Mouse (Mus musculus): Measurements from ENCODE around the gene Clip4. TPM values are rescaled to one million over a fixed set of nuclear protein-coding genes. Genes with fewer than 3 reads are reported as not detected.
"Not testable (repeated sequence)": the region's sequence is repeated elsewhere in the genome, so short reads cannot be mapped to it uniquely, and the experiment has no call there.

Gene Clip4
- 2.1 TPM in 1 of 2 replicates, not detected in the other for total RNA-seq (2017)

GRCm38 (mm10) chr17:71768173-71768572, at the start of gene Clip4:
TSS of gene Clip4 (plus strand) at chr17:71768473.
- not testable (repeated sequence) for ATAC-seq (replicated peaks in 1 of 2; ENCODE audit: insufficient read depth in 1 of 2, low FRiP score in 2 of 2, low TSS enrichment in 1 of 2, low read depth in 1 of 2, poor library complexity in 2 of 2, severe bottlenecking in 2 of 2)

- ATAC-seq (replicated peaks in 1 of 2; ENCODE audit: insufficient read depth in 1 of 2, low FRiP score in 2 of 2, low TSS enrichment in 1 of 2, low read depth in 1 of 2, poor library complexity in 2 of 2, severe bottlenecking in 2 of 2) = no peak
Observed at GRCm38 (mm10) chr17:71720434-71720833, 47.8 kb upstream of the Clip4 start.

GRCm38 (mm10) chr17:71721019-71721418, 47.3 kb upstream of the Clip4 start:
- ATAC-seq (replicated peaks in 1 of 2; ENCODE audit: insufficient read depth in 1 of 2, low FRiP score in 2 of 2, low TSS enrichment in 1 of 2, low read depth in 1 of 2, poor library complexity in 2 of 2, severe bottlenecking in 2 of 2) = no peak

GRCm38 (mm10) chr17:71730655-71731054, 37.6 kb upstream of the Clip4 start:
- no peak for ATAC-seq (replicated peaks in 1 of 2; ENCODE audit: insufficient read depth in 1 of 2, low FRiP score in 2 of 2, low TSS enrichment in 1 of 2, low read depth in 1 of 2, poor library complexity in 2 of 2, severe bottlenecking in 2 of 2)

DNA sequence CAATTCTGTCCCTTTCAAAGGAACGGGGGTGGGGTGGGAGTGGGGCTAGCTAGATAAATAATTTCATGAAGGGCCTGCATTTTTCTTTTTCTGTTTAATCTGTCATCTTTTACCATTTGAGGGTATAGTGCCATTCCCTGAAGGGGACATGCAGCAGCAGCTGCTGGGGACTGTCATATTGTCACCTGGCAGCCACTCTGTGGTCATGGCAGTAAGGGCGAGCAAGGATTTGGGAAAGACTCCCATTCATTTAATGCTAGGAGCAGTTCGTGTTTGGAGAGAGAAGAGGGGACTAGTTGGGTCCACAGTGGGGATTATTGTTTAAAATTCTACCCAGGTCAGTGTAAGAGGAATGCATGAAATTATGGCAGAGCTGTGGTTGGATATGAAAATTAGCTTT, 31.8 kb upstream of the Clip4 start:
- ATAC-seq (replicated peaks in 1 of 2; ENCODE audit: insufficient read depth in 1 of 2, low FRiP score in 2 of 2, low TSS enrichment in 1 of 2, low read depth in 1 of 2, poor library complexity in 2 of 2, severe bottlenecking in 2 of 2) = no peak

- no peak for ATAC-seq (replicated peaks in 1 of 2; ENCODE audit: insufficient read depth in 1 of 2, low FRiP score in 2 of 2, low TSS enrichment in 1 of 2, low read depth in 1 of 2, poor library complexity in 2 of 2, severe bottlenecking in 2 of 2)
Observed at GRCm38 (mm10) chr17:71742156-71742555, 26.1 kb upstream of the Clip4 start.

GRCm38 (mm10) chr17:71742935-71743334, 25.3 kb upstream of the Clip4 start:
- no peak for ATAC-seq (replicated peaks in 1 of 2; ENCODE audit: insufficient read depth in 1 of 2, low FRiP score in 2 of 2, low TSS enrichment in 1 of 2, low read depth in 1 of 2, poor library complexity in 2 of 2, severe bottlenecking in 2 of 2)

DNA sequence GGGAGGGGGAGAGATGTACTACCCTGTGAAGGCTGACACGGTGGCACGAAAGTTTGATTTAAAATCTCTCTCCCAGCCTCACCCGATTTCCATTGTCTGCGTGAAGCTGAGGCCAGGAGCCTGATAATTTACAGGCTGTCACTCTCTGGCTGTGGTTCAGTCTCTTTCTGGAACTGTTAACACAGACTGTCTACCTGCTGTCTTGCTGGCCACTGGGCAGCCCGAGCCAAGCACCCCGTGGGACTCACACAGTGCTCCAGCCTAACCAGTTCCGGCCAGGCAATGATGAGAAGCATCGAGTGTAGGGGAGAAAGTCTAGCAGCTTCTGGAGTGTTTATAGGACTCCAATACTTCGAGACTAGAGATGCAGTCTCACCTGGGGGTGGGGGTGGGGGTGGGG, 22.2 kb upstream of the Clip4 start:
- no peak for ATAC-seq (replicated peaks in 1 of 2; ENCODE audit: insufficient read depth in 1 of 2, low FRiP score in 2 of 2, low TSS enrichment in 1 of 2, low read depth in 1 of 2, poor library complexity in 2 of 2, severe bottlenecking in 2 of 2)

GRCm38 (mm10) chr17:71747561-71747960, 20.7 kb upstream of the Clip4 start:
- no peak for ATAC-seq (replicated peaks in 1 of 2; ENCODE audit: insufficient read depth in 1 of 2, low FRiP score in 2 of 2, low TSS enrichment in 1 of 2, low read depth in 1 of 2, poor library complexity in 2 of 2, severe bottlenecking in 2 of 2)

DNA sequence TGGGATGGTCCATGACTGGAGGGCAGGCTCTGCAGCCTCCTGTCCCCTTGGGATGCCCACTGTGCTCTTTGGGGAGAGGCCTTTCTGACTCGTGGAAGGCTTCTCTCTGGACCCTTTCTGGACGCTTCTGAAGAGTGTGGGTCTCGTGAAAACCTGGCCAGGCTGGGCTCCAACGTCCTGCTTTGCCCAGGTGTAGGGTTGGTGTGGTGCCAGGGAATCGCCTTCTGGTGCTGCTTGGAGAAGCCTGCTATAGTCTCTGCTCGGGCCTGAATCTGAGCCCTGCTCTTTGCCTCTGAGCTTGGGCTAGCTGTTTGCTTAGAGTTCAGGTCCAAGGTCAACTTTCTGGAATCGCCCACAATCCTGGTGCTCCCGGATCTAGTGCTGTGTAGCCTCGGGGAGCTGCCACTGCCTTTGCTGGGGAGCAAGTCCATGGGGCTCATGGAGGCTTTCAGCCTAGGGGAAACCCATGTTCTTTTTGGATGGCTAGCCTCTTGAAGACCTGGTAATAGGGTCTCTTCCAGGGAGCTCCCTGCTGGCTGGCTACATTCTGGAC, 18.6 kb upstream of the Clip4 start:
- ATAC-seq (replicated peaks in 1 of 2; ENCODE audit: insufficient read depth in 1 of 2, low FRiP score in 2 of 2, low TSS enrichment in 1 of 2, low read depth in 1 of 2, poor library complexity in 2 of 2, severe bottlenecking in 2 of 2) = no peak

DNA sequence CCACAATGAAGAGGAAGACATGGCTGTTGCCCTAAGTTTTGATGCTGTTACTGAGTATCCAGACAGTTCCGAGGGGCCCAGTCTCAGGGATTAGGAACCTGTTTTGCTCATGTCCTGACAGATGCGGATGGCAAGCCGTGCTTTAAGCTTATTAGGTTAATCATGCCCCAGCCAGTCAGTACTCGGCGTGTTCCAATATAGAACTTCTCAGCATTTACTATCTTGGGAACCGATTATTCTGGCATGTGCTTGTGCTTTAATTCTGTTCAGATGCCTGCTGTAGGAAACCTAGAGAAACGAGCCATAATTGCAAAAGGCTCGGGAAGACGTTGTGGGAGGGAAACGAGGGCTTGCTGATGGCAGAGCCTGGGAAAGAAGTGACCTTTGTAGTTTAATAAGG, 15.4 kb upstream of the Clip4 start, which contains the start of gene Pcare:
Gene Pcare (minus strand): TSS at position 64 of the 400 bp plus-strand sequence.
- ATAC-seq (replicated peaks in 1 of 2; ENCODE audit: insufficient read depth in 1 of 2, low FRiP score in 2 of 2, low TSS enrichment in 1 of 2, low read depth in 1 of 2, poor library complexity in 2 of 2, severe bottlenecking in 2 of 2) = no peak

GRCm38 (mm10) chr17:71760536-71760935, 7.7 kb upstream of the Clip4 start:
- ATAC-seq (replicated peaks in 1 of 2; ENCODE audit: insufficient read depth in 1 of 2, low FRiP score in 2 of 2, low TSS enrichment in 1 of 2, low read depth in 1 of 2, poor library complexity in 2 of 2, severe bottlenecking in 2 of 2) = no peak

GRCm38 (mm10) chr17:71769564-71769963, 1.3 kb downstream of the Clip4 start:
- ATAC-seq (replicated peaks in 1 of 2; ENCODE audit: insufficient read depth in 1 of 2, low FRiP score in 2 of 2, low TSS enrichment in 1 of 2, low read depth in 1 of 2, poor library complexity in 2 of 2, severe bottlenecking in 2 of 2) = no peak

DNA sequence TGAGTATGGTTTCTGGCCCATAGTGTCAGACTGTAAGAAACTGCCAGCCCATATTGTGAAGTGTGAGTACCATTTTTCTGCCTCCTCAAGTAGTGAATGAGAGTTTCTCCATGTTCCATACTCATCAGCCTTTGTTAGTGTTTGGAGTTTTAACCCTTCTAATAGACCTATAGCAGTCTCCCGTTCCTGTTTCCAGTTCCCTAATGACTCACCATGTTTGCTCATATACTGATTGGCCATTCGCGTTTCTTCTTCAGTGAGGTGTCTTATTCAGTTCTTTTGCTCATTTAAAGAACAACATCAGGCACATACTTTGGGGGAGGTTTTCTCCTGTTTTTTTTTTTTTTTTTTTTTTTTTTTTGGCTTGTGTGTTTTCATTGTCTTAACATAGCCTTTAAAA, 2.4 kb downstream of the Clip4 start:
- no peak for ATAC-seq (replicated peaks in 1 of 2; ENCODE audit: insufficient read depth in 1 of 2, low FRiP score in 2 of 2, low TSS enrichment in 1 of 2, low read depth in 1 of 2, poor library complexity in 2 of 2, severe bottlenecking in 2 of 2)

- ATAC-seq (replicated peaks in 1 of 2; ENCODE audit: insufficient read depth in 1 of 2, low FRiP score in 2 of 2, low TSS enrichment in 1 of 2, low read depth in 1 of 2, poor library complexity in 2 of 2, severe bottlenecking in 2 of 2) = no peak
Observed at GRCm38 (mm10) chr17:71774173-71774572, 5.9 kb downstream of the Clip4 start.

DNA sequence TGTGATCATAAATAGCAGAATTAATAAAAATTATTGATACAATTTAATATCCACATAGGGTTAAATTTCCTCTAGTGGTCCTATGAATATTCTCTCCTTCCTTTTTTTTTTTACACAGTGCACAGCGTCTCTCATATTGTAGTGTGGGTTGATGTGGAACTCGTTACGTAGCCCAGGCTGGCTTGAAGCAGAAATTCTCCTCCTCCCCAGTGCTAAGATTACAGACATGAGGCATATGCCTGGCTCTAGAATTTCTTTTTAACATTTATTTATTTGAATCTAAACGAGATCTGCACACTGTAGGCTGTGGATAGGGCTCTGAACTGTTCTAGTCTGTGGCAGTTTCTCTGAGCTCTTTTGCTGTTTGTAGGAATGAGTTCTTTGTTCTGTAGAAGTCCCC, 7.0 kb downstream of the Clip4 start:
- ATAC-seq (replicated peaks in 1 of 2; ENCODE audit: insufficient read depth in 1 of 2, low FRiP score in 2 of 2, low TSS enrichment in 1 of 2, low read depth in 1 of 2, poor library complexity in 2 of 2, severe bottlenecking in 2 of 2) = no peak

DNA sequence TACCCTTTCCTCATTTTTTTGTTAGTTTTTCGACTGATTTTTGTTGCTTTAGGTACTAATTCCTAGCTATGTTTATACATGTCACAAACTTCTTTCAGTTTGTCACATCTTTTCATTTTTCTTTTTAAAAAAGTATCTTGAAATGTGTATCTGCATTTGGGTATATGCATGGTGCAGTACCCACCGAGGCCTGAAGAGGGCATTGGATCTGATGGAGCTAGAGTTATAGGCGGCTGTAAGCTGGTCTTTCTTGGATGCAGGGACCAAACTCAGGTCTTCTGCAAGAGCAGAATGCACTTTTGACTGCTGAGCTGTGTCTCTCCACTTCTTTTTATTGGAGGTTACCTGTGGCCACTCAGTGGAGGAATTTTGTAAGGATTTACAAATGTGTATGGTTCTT, 10.4 kb downstream of the Clip4 start:
- no peak for ATAC-seq (replicated peaks in 1 of 2; ENCODE audit: insufficient read depth in 1 of 2, low FRiP score in 2 of 2, low TSS enrichment in 1 of 2, low read depth in 1 of 2, poor library complexity in 2 of 2, severe bottlenecking in 2 of 2)

DNA sequence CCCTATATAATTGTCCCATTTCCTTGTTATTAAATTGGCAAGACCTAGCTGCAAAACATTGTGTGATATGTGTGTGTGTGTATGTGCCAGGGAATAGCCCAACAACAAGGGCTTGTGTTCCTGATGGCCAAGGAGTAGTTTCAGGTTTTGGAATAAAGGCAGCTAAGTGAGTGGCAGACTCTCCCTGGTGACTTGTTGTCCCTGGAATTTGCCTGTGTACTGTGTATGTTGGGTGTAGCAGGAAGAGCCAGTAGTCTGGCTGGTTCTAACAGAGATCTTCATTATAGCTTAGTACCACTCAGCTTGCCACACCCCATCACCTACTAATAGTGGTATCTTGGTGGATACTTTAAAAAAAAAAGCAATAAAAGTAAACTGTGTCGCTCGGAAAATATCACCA, 12.2 kb downstream of the Clip4 start:
- no peak for ATAC-seq (replicated peaks in 1 of 2; ENCODE audit: insufficient read depth in 1 of 2, low FRiP score in 2 of 2, low TSS enrichment in 1 of 2, low read depth in 1 of 2, poor library complexity in 2 of 2, severe bottlenecking in 2 of 2)

DNA sequence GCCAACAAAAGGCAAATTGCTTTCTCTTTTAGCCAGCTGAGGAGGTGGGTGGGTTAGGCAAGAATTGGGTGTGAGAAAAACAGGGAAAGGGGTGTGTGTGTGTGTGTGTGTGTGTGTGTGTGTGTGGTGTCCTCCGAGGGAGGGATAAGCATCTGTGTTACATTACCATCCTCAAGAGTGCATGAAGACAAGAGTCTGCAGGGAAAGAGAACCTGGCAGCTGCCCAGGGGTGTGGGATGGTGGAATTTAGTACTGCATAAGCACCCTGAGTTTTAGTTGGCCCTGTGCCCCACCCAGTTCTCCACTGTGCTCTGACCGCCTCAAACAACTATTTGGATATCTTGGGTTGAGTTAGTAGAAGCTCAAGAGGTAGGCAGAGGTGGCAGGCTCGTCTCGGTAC, 12.7 kb downstream of the Clip4 start:
- no peak for ATAC-seq (replicated peaks in 1 of 2; ENCODE audit: insufficient read depth in 1 of 2, low FRiP score in 2 of 2, low TSS enrichment in 1 of 2, low read depth in 1 of 2, poor library complexity in 2 of 2, severe bottlenecking in 2 of 2)

All from hematopoietic stem cell, adult 5-6 weeks (primary cell).